Mouse (Mus musculus) midbrain, embryonic 10.5 days (tissue): ENCODE results near the gene Gm2030. TPM values are rescaled to one million over a fixed set of nuclear protein-coding genes. Genes with fewer than 3 reads are reported as not detected.
"Not testable (repeated sequence)": the region's sequence is repeated elsewhere in the genome, so short reads cannot be mapped to it uniquely, and the experiment has no call there.

Experiments
- DNase-seq: peaks from one replicate; pipeline ENCODE4 v3.0.0-alpha.2; 2017; ENCODE audit warnings: low spot score
- H3K27ac ChIP-seq: fragments of 300-500 bp; sonication (generic); replicated peaks from 2 replicates; pipeline ENCODE4 v1.5.1; 2016; ENCODE audit warnings: mild to moderate bottlenecking
- H3K27me3 ChIP-seq: fragments of 300-500 bp; sonication (generic); 2 replicates; pipeline ENCODE4 v1.6.1; 2016; ENCODE audit warnings: low read depth, mild to moderate bottlenecking; ENCODE audit not compliant: poor library complexity, severe bottlenecking
- H3K36me3 ChIP-seq: fragments of 300-500 bp; sonication (generic); 2 replicates; pipeline ENCODE4 v1.6.1; 2016; ENCODE audit warnings: mild to moderate bottlenecking, moderate library complexity
- H3K4me1 ChIP-seq: fragments of 300-500 bp; sonication (generic); 2 replicates; pipeline ENCODE4 v1.6.1; 2016
- H3K4me3 ChIP-seq: fragments of 300-500 bp; sonication (generic); 2 replicates; pipeline ENCODE4 v1.5.1; 2016; ENCODE audit warnings: mild to moderate bottlenecking, moderate library complexity
- H3K9me3 ChIP-seq: fragments of 300-500 bp; sonication (generic); replicated peaks from 2 replicates; pipeline ENCODE4 v1.6.1; 2016; ENCODE audit warnings: mild to moderate bottlenecking
- WGBS: fragments of 180-500 bp; shearing (Covaris S2); methylation state at CpG from one replicate; pipeline ENCODE4 v1.1.7; 2016; 5-methylcytosine and 5-hydroxymethylcytosine counted together
- polyA plus RNA-seq: library from polyadenylated mRNA; unstranded; fragments of >200 nt; fragmentation: Nextera tagmentation; extraction: Ambion mirVana; gene quantifications from 2 replicates; pipeline ENCODE4 v1.2.1, GENCODE M21; 2016

Gm2030 gene
- not detected in 2 replicates for polyA plus RNA-seq

DNA sequence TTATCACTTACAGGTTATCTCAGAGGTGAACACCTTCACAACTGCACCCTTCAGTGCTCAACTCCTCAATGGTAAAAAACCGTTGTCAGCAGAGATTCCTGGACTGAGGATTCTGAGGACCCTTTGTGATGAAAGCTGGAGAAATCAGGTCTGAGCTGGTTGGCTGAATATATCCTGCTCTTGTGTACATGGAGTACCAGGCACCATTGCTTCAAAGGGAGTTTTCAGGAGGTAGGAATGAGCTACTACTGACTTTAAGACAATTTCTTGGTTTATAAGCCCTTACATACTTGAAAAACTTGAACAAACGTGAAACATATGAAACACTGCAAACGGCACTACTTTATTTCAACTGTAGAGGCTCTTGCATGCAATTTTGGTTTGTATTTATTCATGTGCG lies at the start of gene Gm2030:
Gene Gm2030, minus strand, starts transcription at position 101 of the 400 bp plus-strand sequence.
- H3K27me3 ChIP-seq, H3K4me1 ChIP-seq, H3K36me3 ChIP-seq, DNase-seq, H3K4me3 ChIP-seq, H3K9me3 ChIP-seq, H3K27ac ChIP-seq: not testable (repeated sequence)
- 80% methylated on average over 4 of the region's 4 CpGs for WGBS

Other genes starting within 250 kb of the Gm2030 start
- not detected in 2 replicates for gene Gm2012, start 78.7 kb downstream of the Gm2030 start, polyA plus RNA-seq
- gene Slx, start 235.5 kb upstream of the Gm2030 start, polyA plus RNA-seq, result not detected in 2 replicates